Mouse (Mus musculus) limb, embryonic 10.5 days (tissue): ENCODE measurements at regions not wholly inside any gene's neighbourhood (a gene's known extent, or its start where the extent isn't known, plus 50 kb on each side); places are given as distances from the start of the nearest gene placed in this dataset.

Experiments
- DNase-seq: peaks from one replicate; pipeline ENCODE4 v3.0.0-alpha.2; 2017; ENCODE audit warnings: low spot score
- H3K27ac ChIP-seq: fragments of 300-500 bp; sonication (generic); 2 replicates; pipeline ENCODE4 v1.5.1; 2016; ENCODE audit warnings: mild to moderate bottlenecking
- H3K27me3 ChIP-seq: fragments of 300-500 bp; sonication (generic); 2 replicates; pipeline ENCODE4 v1.6.1; 2016; ENCODE audit warnings: low read depth, mild to moderate bottlenecking; ENCODE audit not compliant: poor library complexity, severe bottlenecking
- H3K36me3 ChIP-seq: fragments of 300-500 bp; sonication (generic); 2 replicates; pipeline ENCODE4 v1.6.1; 2016; ENCODE audit warnings: mild to moderate bottlenecking, moderate library complexity
- H3K4me1 ChIP-seq: fragments of 300-500 bp; sonication (generic); 2 replicates; pipeline ENCODE4 v1.6.1; 2016
- H3K4me3 ChIP-seq: fragments of 300-500 bp; sonication (generic); 2 replicates; pipeline ENCODE4 v1.5.1; 2016; ENCODE audit warnings: mild to moderate bottlenecking, moderate library complexity
- H3K9me3 ChIP-seq: fragments of 300-500 bp; sonication (generic); replicated peaks from 2 replicates; pipeline ENCODE4 v1.6.1; 2016; ENCODE audit warnings: mild to moderate bottlenecking
- WGBS: fragments of 180-500 bp; shearing (Covaris S2); methylation state at CpG from one replicate; pipeline ENCODE4 v1.1.7; 2016; 5-methylcytosine and 5-hydroxymethylcytosine counted together

GRCm38 (mm10) chr5:133643326-133643725 is 456.2 kb upstream of the Castor2 start:
- H3K27ac ChIP-seq: no peak overlapping the region
- H3K36me3 ChIP-seq: no peaks in the 10 kb centered on the region
- DNase-seq: no peak
- H3K27me3 ChIP-seq: no peaks in the 10 kb centered on the region
- H3K4me3 ChIP-seq: no peak overlapping the region
- WGBS: 67% methylated on average over 2 of the region's 2 CpGs
- no peaks in the 10 kb centered on the region for H3K9me3 ChIP-seq
- no peaks in the 10 kb centered on the region for H3K4me1 ChIP-seq

GRCm38 (mm10) chr5:133634481-133634880 is 465.0 kb upstream of the Castor2 start:
- H3K27me3 ChIP-seq: no peaks in the 10 kb centered on the region
- WGBS: 76% methylated on average over 5 of the region's 5 CpGs
- H3K36me3 ChIP-seq: no peaks in the 10 kb centered on the region
- H3K4me1 ChIP-seq: no peaks in the 10 kb centered on the region
- H3K4me3 ChIP-seq: no peak overlapping the region
- no peak overlapping the region for H3K27ac ChIP-seq
- DNase-seq: no peak
- H3K9me3 ChIP-seq: no peaks in the 10 kb centered on the region

- H3K27ac ChIP-seq: no peak overlapping the region
- no peaks in the 10 kb centered on the region for H3K27me3 ChIP-seq
- H3K4me3 ChIP-seq: no peak overlapping the region
- H3K36me3 ChIP-seq: no peaks in the 10 kb centered on the region
- DNase-seq: no peak
- H3K9me3 ChIP-seq: no peaks in the 10 kb centered on the region
- no peaks in the 10 kb centered on the region for H3K4me1 ChIP-seq
These were observed 467.7 kb upstream of the Castor2 start for GRCm38 (mm10) chr5:133631812-133632211.

- DNase-seq: no peak
- Histone ChIP-seq H3K4me3 (no peak overlapping the region), H3K27me3 (no peaks in the 10 kb centered on the region), H3K9me3 (no peaks in the 10 kb centered on the region), H3K27ac (no peak overlapping the region), H3K4me1 (no peaks in the 10 kb centered on the region), H3K36me3 (no peaks in the 10 kb centered on the region)
- 85% methylated on average over 8 of the region's 8 CpGs for WGBS
These were observed 480.2 kb upstream of the Castor2 start for GRCm38 (mm10) chr5:133619347-133619746.

- no peaks in the 10 kb centered on the region for H3K4me1 ChIP-seq
- no peak overlapping the region for H3K27ac ChIP-seq
- WGBS: 88% methylated on average over 8 of the region's 8 CpGs
- no peak for DNase-seq
- no peak overlapping the region for H3K4me3 ChIP-seq
- no peaks in the 10 kb centered on the region for H3K36me3 ChIP-seq
- no peaks in the 10 kb centered on the region; the same call in 1 of the 2 replicates for H3K9me3 ChIP-seq
- H3K27me3 ChIP-seq: no peaks in the 10 kb centered on the region
These were observed 498.2 kb upstream of the Castor2 start for GRCm38 (mm10) chr5:133601241-133601739.

- H3K27ac ChIP-seq: no peak overlapping the region
- no peaks in the 10 kb centered on the region; the same call in 1 of the 2 replicates for H3K9me3 ChIP-seq
- no peak for DNase-seq
- no peaks in the 10 kb centered on the region for H3K4me1 ChIP-seq
- WGBS: 76% methylated on average over 5 of the region's 5 CpGs
- H3K27me3 ChIP-seq: no peaks in the 10 kb centered on the region
- H3K36me3 ChIP-seq: no peaks in the 10 kb centered on the region
- no peak overlapping the region for H3K4me3 ChIP-seq
These were observed 498.9 kb upstream of the Castor2 start for GRCm38 (mm10) chr5:133600630-133601029.

- WGBS: 68% methylated on average over 3 of the region's 3 CpGs
- DNase-seq: no peak
- no peaks in the 10 kb centered on the region; the same call in 1 of the 2 replicates for H3K9me3 ChIP-seq
- no peak overlapping the region for H3K27ac ChIP-seq
- H3K4me3 ChIP-seq: no peak overlapping the region
- no peaks in the 10 kb centered on the region for H3K27me3 ChIP-seq
- no peaks in the 10 kb centered on the region for H3K36me3 ChIP-seq
- H3K4me1 ChIP-seq: no peaks in the 10 kb centered on the region
These were observed 501.4 kb upstream of the Castor2 start for GRCm38 (mm10) chr5:133598105-133598504.

- no peak for DNase-seq
- Histone ChIP-seq H3K27me3 (no peaks in the 10 kb centered on the region), H3K4me3 (no peak overlapping the region), H3K36me3 (no peaks in the 10 kb centered on the region), H3K27ac (no peak overlapping the region), H3K9me3 (no peaks in the 10 kb centered on the region), H3K4me1 (no peaks in the 10 kb centered on the region)
These were observed 513.0 kb upstream of the Castor2 start for GRCm38 (mm10) chr5:133586492-133586891.

GRCm38 (mm10) chr5:133585181-133585580 is 514.3 kb upstream of the Castor2 start:
- Histone ChIP-seq H3K4me3 (no peak overlapping the region), H3K36me3 (no peaks in the 10 kb centered on the region), H3K9me3 (no peaks in the 10 kb centered on the region), H3K4me1 (no peaks in the 10 kb centered on the region), H3K27ac (no peak overlapping the region), H3K27me3 (no peaks in the 10 kb centered on the region)
- DNase-seq: peak; percentile 54
- 32% methylated on average over 3 of the region's 3 CpGs for WGBS

GRCm38 (mm10) chr5:133576595-133576994 is 522.9 kb upstream of the Castor2 start:
- H3K9me3 ChIP-seq: no peaks in the 10 kb centered on the region
- no peak for DNase-seq
- WGBS: 88% methylated on average over 6 of the region's 6 CpGs

GRCm38 (mm10) chr5:133569096-133569495 is 530.4 kb upstream of the Castor2 start:
- Histone ChIP-seq H3K36me3 (no peaks in the 10 kb centered on the region), H3K27me3 (no peaks in the 10 kb centered on the region), H3K4me3 (no peak overlapping the region), H3K9me3 (no peaks in the 10 kb centered on the region), H3K4me1 (no peaks in the 10 kb centered on the region), H3K27ac (no peak overlapping the region)
- 91% methylated on average over 2 of the region's 2 CpGs for WGBS
- peak; percentile 40 for DNase-seq

More at GRCm38 (mm10) chr5:133576595-133576994, 522.9 kb upstream of the Castor2 start:
- Histone ChIP-seq H3K36me3 (no peaks in the 10 kb centered on the region), H3K27me3 (no peaks in the 10 kb centered on the region), H3K4me1 (peaks cover 8% of the 10 kb centered on the region), H3K27ac (no peak overlapping the region), H3K4me3 (no peak overlapping the region)

GRCm38 (mm10) chr5:133566506-133566905 is 533.0 kb upstream of the Castor2 start:
- Histone ChIP-seq H3K27ac (no peak overlapping the region), H3K9me3 (no peaks in the 10 kb centered on the region), H3K27me3 (no peaks in the 10 kb centered on the region), H3K36me3 (no peaks in the 10 kb centered on the region), H3K4me3 (no peak overlapping the region), H3K4me1 (no peaks in the 10 kb centered on the region)
- no peak for DNase-seq
- WGBS: 77% methylated on average over 4 of the region's 4 CpGs

GRCm38 (mm10) chr5:133550657-133551056 is 548.9 kb upstream of the Castor2 start:
- no peak for DNase-seq
- Histone ChIP-seq H3K27ac (no peak overlapping the region), H3K27me3 (no peaks in the 10 kb centered on the region), H3K36me3 (no peaks in the 10 kb centered on the region), H3K9me3 (no peaks in the 10 kb centered on the region), H3K4me1 (no peaks in the 10 kb centered on the region), H3K4me3 (no peak overlapping the region)
- WGBS: 93% methylated on average over 7 of the region's 7 CpGs

GRCm38 (mm10) chr5:133542217-133542616 is 557.3 kb upstream of the Castor2 start:
- H3K27ac ChIP-seq: no peak overlapping the region
- DNase-seq: no peak

More at GRCm38 (mm10) chr5:133542217-133542616, 557.3 kb upstream of the Castor2 start:
- H3K36me3 ChIP-seq: no peaks in the 10 kb centered on the region
- no peaks in the 10 kb centered on the region for H3K9me3 ChIP-seq
- no peak overlapping the region for H3K4me3 ChIP-seq
- no peaks in the 10 kb centered on the region for H3K27me3 ChIP-seq
- H3K4me1 ChIP-seq: no peaks in the 10 kb centered on the region
